Mouse (Mus musculus): ENCODE measurements around the gene Tesc. TPM values are rescaled to one million over a fixed set of nuclear protein-coding genes. Genes with fewer than 3 reads are reported as not detected.

Tesc gene
- polyA plus RNA-seq, 2 experiments, result 0.58 to 1.2 TPM

- TF ChIP-seq EP300 (IDR thresholded peaks at IDR 0.05; ENCODE audit: low read depth), result no peak
- no peak for TF ChIP-seq CTCF (IDR thresholded peaks at IDR 0.05; ENCODE audit: low read depth)
- H3K27me3 ChIP-seq (ENCODE audit: control insufficient read depth, insufficient read depth, low read length), result peaks cover 42% of the 10 kb centered on the region
- ATAC-seq (ENCODE audit: insufficient read depth), result no peak
These were observed 344 bp upstream of the Tesc start for GRCm38 (mm10) chr5:118027101-118027697.

GRCm38 (mm10) chr5:118028191-118029034 is 870 bp downstream of the Tesc start:
- no peaks in the 10 kb centered on the region for H3K9me3 ChIP-seq (ENCODE audit: control insufficient read depth, low read length)
- H3K36me3 ChIP-seq (replicated peaks; ENCODE audit: control insufficient read depth, insufficient read depth, low read depth), result no peaks in the 10 kb centered on the region
- peak overlapping the region; percentile 63 for H3K4me2 ChIP-seq (ENCODE audit: low read depth)
- H3K27ac ChIP-seq, result no peak overlapping the region
- TF ChIP-seq CTCF (IDR thresholded peaks at IDR 0.05; ENCODE audit: low read depth) (no peak), EP300 (IDR thresholded peaks at IDR 0.05; ENCODE audit: low read depth) (no peak)
- peaks cover 42% of the 10 kb centered on the region for H3K27me3 ChIP-seq (ENCODE audit: control insufficient read depth, insufficient read depth, low read length)
- no peaks in the 10 kb centered on the region for H3K4me1 ChIP-seq (replicated peaks; ENCODE audit: control insufficient read depth in 2 of 2, insufficient read depth in 2 of 2, low read length in 1 of 2)
- H3K9ac ChIP-seq (replicated peaks), result no peak overlapping the region
- whole genome bisulfite sequencing (ENCODE audit: insufficient replicate concordance), result 2% methylated on average over 75 of the region's 79 CpGs
- DNase-seq (ENCODE audit: low read depth in 3 of 3, low spot score in 3 of 3) (no peak), ATAC-seq (ENCODE audit: insufficient read depth) (no peak)
- H3K4me3 ChIP-seq (ENCODE audit: insufficient read depth in 1 of 2, low read depth in 2 of 2, low read length in 2 of 2), result peak overlapping the region; percentile 23 to 48

More at GRCm38 (mm10) chr5:118027101-118027697, 344 bp upstream of the Tesc start:
- DNase-seq (ENCODE audit: low read depth in 3 of 3, low spot score in 3 of 3), result no peak
- no peak overlapping the region for H3K9ac ChIP-seq (replicated peaks)
- H3K27ac ChIP-seq, result no peak overlapping the region
- H3K4me2 ChIP-seq (ENCODE audit: low read depth), result peak overlapping the region; percentile 63
- peak overlapping the region in 1 of 2 experiments; percentile 48; a peak in 2 of 4 replicates for H3K4me3 ChIP-seq (ENCODE audit: insufficient read depth in 1 of 2, low read depth in 2 of 2, low read length in 2 of 2)
- no peaks in the 10 kb centered on the region for H3K36me3 ChIP-seq (replicated peaks; ENCODE audit: control insufficient read depth, insufficient read depth, low read depth)
- H3K9me3 ChIP-seq (ENCODE audit: control insufficient read depth, low read length), result no peaks in the 10 kb centered on the region
- H3K4me1 ChIP-seq (replicated peaks; ENCODE audit: control insufficient read depth in 2 of 2, insufficient read depth in 2 of 2, low read length in 1 of 2), result no peaks in the 10 kb centered on the region
- WGBS (ENCODE audit: insufficient replicate concordance), result 2% methylated on average over 39 of the region's 39 CpGs

GRCm38 (mm10) chr5:118029035-118029408 is 1.5 kb downstream of the Tesc start:
- Histone ChIP-seq H3K27ac (no peak overlapping the region), H3K9ac (replicated peaks) (no peak overlapping the region), H3K4me2 (ENCODE audit: low read depth) (peak overlapping the region; percentile 63), H3K4me1 (replicated peaks; ENCODE audit: control insufficient read depth in 2 of 2, insufficient read depth in 2 of 2, low read length in 1 of 2) (no peaks in the 10 kb centered on the region), H3K27me3 (ENCODE audit: control insufficient read depth, insufficient read depth, low read length) (peaks cover 42% of the 10 kb centered on the region), H3K9me3 (ENCODE audit: control insufficient read depth, low read length) (no peaks in the 10 kb centered on the region), H3K4me3 (ENCODE audit: insufficient read depth in 1 of 2, low read depth in 2 of 2, low read length in 2 of 2) (peak overlapping the region; percentile 23 to 48), H3K36me3 (replicated peaks; ENCODE audit: control insufficient read depth, insufficient read depth, low read depth) (no peaks in the 10 kb centered on the region)
- no peak for DNase-seq (ENCODE audit: low read depth in 3 of 3, low spot score in 3 of 3)
- no peak for ATAC-seq (ENCODE audit: insufficient read depth)
- WGBS (ENCODE audit: insufficient replicate concordance), result 4% methylated on average over 12 of the region's 12 CpGs
- TF ChIP-seq EP300 (IDR thresholded peaks at IDR 0.05; ENCODE audit: low read depth) (no peak), CTCF (IDR thresholded peaks at IDR 0.05; ENCODE audit: low read depth) (no peak)

- no peaks in the 10 kb centered on the region for H3K36me3 ChIP-seq (replicated peaks; ENCODE audit: control insufficient read depth, insufficient read depth, low read depth)
- H3K4me1 ChIP-seq (replicated peaks; ENCODE audit: control insufficient read depth in 2 of 2, insufficient read depth in 2 of 2, low read length in 1 of 2), result no peaks in the 10 kb centered on the region
- ATAC-seq (ENCODE audit: insufficient read depth), result no peak
- H3K9ac ChIP-seq (replicated peaks), result no peak overlapping the region
- no peak overlapping the region for H3K27ac ChIP-seq
- H3K4me2 ChIP-seq (ENCODE audit: low read depth), result peak overlapping the region; percentile 63
- DNase-seq (ENCODE audit: low read depth in 3 of 3, low spot score in 3 of 3), result no peak
- no peak for TF ChIP-seq EP300 (IDR thresholded peaks at IDR 0.05; ENCODE audit: low read depth)
- no peak for TF ChIP-seq CTCF (IDR thresholded peaks at IDR 0.05; ENCODE audit: low read depth)
- H3K27me3 ChIP-seq (ENCODE audit: control insufficient read depth, insufficient read depth, low read length), result peaks cover 42% of the 10 kb centered on the region
- H3K9me3 ChIP-seq (ENCODE audit: control insufficient read depth, low read length), result no peaks in the 10 kb centered on the region
- WGBS (ENCODE audit: insufficient replicate concordance), result 1% methylated on average over 10 of the region's 10 CpGs
- peak overlapping the region; percentile 23 to 48; a peak in 3 of 4 replicates for H3K4me3 ChIP-seq (ENCODE audit: insufficient read depth in 1 of 2, low read depth in 2 of 2, low read length in 2 of 2)
These were observed 1.9 kb downstream of the Tesc start for GRCm38 (mm10) chr5:118029420-118029819.

- Histone ChIP-seq H3K27ac (no peak overlapping the region), H3K9ac (replicated peaks) (no peak overlapping the region), H3K9me3 (ENCODE audit: control insufficient read depth, low read length) (no peaks in the 10 kb centered on the region), H3K4me1 (replicated peaks; ENCODE audit: control insufficient read depth in 2 of 2, insufficient read depth in 2 of 2, low read length in 1 of 2) (no peaks in the 10 kb centered on the region), H3K27me3 (ENCODE audit: control insufficient read depth, insufficient read depth, low read length) (peaks cover 42% of the 10 kb centered on the region), H3K4me2 (ENCODE audit: low read depth) (no peak overlapping the region), H3K36me3 (replicated peaks; ENCODE audit: control insufficient read depth, insufficient read depth, low read depth) (no peaks in the 10 kb centered on the region), H3K4me3 (ENCODE audit: insufficient read depth in 1 of 2, low read depth in 2 of 2, low read length in 2 of 2) (no peak overlapping the region)
- ATAC-seq (ENCODE audit: insufficient read depth) (no peak), DNase-seq (ENCODE audit: low read depth in 3 of 3, low spot score in 3 of 3) (no peak)
- WGBS (ENCODE audit: insufficient replicate concordance), result 68% methylated on average over 9 of the region's 9 CpGs
- no peak for TF ChIP-seq CTCF (IDR thresholded peaks at IDR 0.05; ENCODE audit: low read depth)
- TF ChIP-seq EP300 (IDR thresholded peaks at IDR 0.05; ENCODE audit: low read depth), result no peak
These were observed 2.6 kb downstream of the Tesc start for GRCm38 (mm10) chr5:118030022-118030675.

Measured in liver, embryonic 14.5 days (tissue).